Mouse (Mus musculus) limb, embryonic 14.5 days (tissue): ENCODE measurements around the gene Olfr543. TPM values are rescaled to one million over a fixed set of nuclear protein-coding genes. Genes with fewer than 3 reads are reported as not detected.

Experiments used
- ATAC-seq: fragments of 200-750 bp; cut with Nextera tagmentation; 2 replicates; pipeline ENCODE4 v1.8.0; 2017; ENCODE audit warnings: low read depth, moderate number of reproducible peaks, moderate TSS enrichment; ENCODE audit not compliant: low FRiP score
- DNase-seq: peaks from one replicate; pipeline ENCODE4 v3.0.0-alpha.2; 2015; ENCODE audit warnings: low spot score
- H3K27ac ChIP-seq: fragments of 300-500 bp; sonication (generic); replicated peaks from 2 replicates; pipeline ENCODE4 v1.5.1; 2014; ENCODE audit warnings: low read depth, mild to moderate bottlenecking, low read length, moderate library complexity, mixed read lengths
- H3K27me3 ChIP-seq: fragments of 300-500 bp; sonication (generic); 2 replicates; pipeline ENCODE4 v1.6.1; 2014; ENCODE audit warnings: low read length, mixed read lengths; ENCODE audit not compliant: control insufficient read depth, insufficient read depth
- H3K36me3 ChIP-seq: fragments of 300-500 bp; sonication (generic); 2 replicates; pipeline ENCODE4 v1.6.1; 2014; ENCODE audit warnings: mild to moderate bottlenecking, low read length, moderate library complexity, mixed read lengths; ENCODE audit not compliant: control insufficient read depth, insufficient read depth
- H3K4me1 ChIP-seq: fragments of 300-500 bp; sonication (generic); 2 replicates; pipeline ENCODE4 v1.6.1; 2014; ENCODE audit warnings: antibody characterized with exemption, low read length, mixed read lengths; ENCODE audit not compliant: control insufficient read depth, insufficient read depth
- H3K4me2 ChIP-seq: fragments of 300-500 bp; sonication (generic); replicated peaks from 2 replicates; pipeline ENCODE4 v1.6.1; 2014; ENCODE audit warnings: low read depth, mild to moderate bottlenecking, low read length, moderate library complexity; ENCODE audit not compliant: severe bottlenecking
- H3K4me3 ChIP-seq: fragments of 300-500 bp; sonication (generic); replicated peaks from 2 replicates; pipeline ENCODE4 v1.5.1; 2014; ENCODE audit warnings: low read length
- H3K9ac ChIP-seq: fragments of 300-500 bp; sonication (generic); 2 replicates; pipeline ENCODE4 v1.6.1; 2014; ENCODE audit warnings: mild to moderate bottlenecking, low read depth, low read length, moderate library complexity; ENCODE audit not compliant: severe bottlenecking
- H3K9me3 ChIP-seq: fragments of 300-500 bp; sonication (generic); 2 replicates; pipeline ENCODE4 v1.6.1; 2016; ENCODE audit warnings: low read length; ENCODE audit not compliant: control insufficient read depth
- POLR2A ChIP-seq: fragments of 200-500 bp; IDR thresholded peaks from 2 replicates; pipeline ENCODE4 v1.8.0; 2012; ENCODE audit warnings: inconsistent platforms, mild to moderate bottlenecking, moderate library complexity, borderline replicate concordance; ENCODE audit not compliant: insufficient read depth, insufficient read length; ENCODE audit errors: extremely low read depth
- WGBS: fragments of 180-500 bp; shearing (Covaris S2); extraction: QIAGEN DNeasy Blood & Tissue Kit; methylation state at CpG from one replicate; pipeline ENCODE4 v1.1.7; 2014; 5-methylcytosine and 5-hydroxymethylcytosine counted together
- polyA plus RNA-seq, 2 experiments: library from polyadenylated mRNA; depleted of rRNA in 1 of 2; stranded (reverse) in 1 of 2; unstranded in 1 of 2; fragments of >200 nt; fragmentation: Nextera tagmentation in 1 of 2; extraction: Ambion mirVana in 1 of 2; gene quantifications; 2 replicates each; pipeline versions ENCODE4 v1.2.1 to v1.2.3; 2012 to 2014

The Olfr543 gene
- not detected in 2 replicates for polyA plus RNA-seq (2012; rRNA removed)
- 0.36 and 0.44 TPM in 2 replicates for polyA plus RNA-seq (2014; fragmentation: Nextera tagmentation; extraction: Ambion mirVana)

DNA sequence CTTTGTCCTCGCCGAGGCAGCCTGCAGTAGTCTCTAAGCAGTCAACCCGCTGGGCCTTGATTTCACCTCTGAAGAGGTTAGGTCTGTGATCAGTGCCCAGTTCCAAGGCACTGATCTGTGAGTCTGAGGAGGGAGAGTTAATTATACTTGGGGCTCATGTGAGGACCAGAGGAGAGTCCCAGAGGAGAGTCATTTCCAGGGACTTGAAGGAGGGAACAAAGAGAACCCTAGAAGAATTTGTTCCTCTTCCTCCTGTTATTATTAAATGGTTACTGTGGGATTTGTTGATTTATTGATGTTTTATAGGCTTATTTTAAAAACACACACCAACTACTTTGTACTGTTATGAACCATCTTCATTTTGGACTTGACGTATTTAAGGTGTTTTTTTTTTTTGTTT, at the start of gene Olfr543:
Olfr543 (minus strand) TSS at position 101 of the 400 bp plus-strand sequence.
- H3K9me3 ChIP-seq, result no peaks in the 10 kb centered on the region
- no peak within 1 kb of the TSS for H3K4me3 ChIP-seq
- no peak within 1 kb of the TSS for H3K4me2 ChIP-seq
- ATAC-seq, result no peak
- no peaks in the 10 kb centered on the region for H3K36me3 ChIP-seq
- WGBS, result 94% methylated on average over 4 of the region's 4 CpGs
- DNase-seq, result no peak
- H3K27me3 ChIP-seq, result no peaks in the 10 kb centered on the region
- no peak within 1 kb of the TSS for H3K9ac ChIP-seq
- no peak for TF ChIP-seq POLR2A
- H3K27ac ChIP-seq, result no peak within 1 kb of the TSS
- no peaks in the 10 kb centered on the region for H3K4me1 ChIP-seq

DNA sequence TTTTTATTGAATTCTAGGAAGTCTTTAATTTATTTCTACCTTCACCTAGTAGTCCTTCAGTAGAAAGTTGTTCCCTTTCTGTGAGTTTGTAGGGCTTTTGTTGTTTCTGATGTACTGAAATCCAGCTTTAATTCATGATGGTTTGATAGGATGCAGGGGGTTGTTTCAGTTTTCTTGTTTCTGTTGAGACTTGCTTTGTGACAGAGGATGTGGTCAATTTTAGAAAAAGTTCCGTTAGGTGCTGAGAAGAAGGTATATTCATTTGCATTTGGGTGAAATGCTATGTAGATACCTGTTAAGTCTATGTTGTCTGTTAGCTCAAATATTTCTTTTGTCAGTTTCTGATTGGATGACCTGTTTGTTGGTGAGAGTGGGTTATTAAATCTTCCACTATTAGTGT, 47.6 kb upstream of the Olfr543 start:
- H3K27ac ChIP-seq, result no peak overlapping the region
- no peak overlapping the region for H3K9ac ChIP-seq
- H3K4me1 ChIP-seq, result no peaks in the 10 kb centered on the region
- no peak for TF ChIP-seq POLR2A
- no peak overlapping the region for H3K4me2 ChIP-seq
- no peak overlapping the region for H3K4me3 ChIP-seq
- H3K27me3 ChIP-seq, result no peaks in the 10 kb centered on the region
- ATAC-seq (no peak), DNase-seq (no peak)
- no peaks in the 10 kb centered on the region for H3K36me3 ChIP-seq
- no peaks in the 10 kb centered on the region for H3K9me3 ChIP-seq
- 88% methylated on average over 1 of the region's 1 CpGs for WGBS

DNA sequence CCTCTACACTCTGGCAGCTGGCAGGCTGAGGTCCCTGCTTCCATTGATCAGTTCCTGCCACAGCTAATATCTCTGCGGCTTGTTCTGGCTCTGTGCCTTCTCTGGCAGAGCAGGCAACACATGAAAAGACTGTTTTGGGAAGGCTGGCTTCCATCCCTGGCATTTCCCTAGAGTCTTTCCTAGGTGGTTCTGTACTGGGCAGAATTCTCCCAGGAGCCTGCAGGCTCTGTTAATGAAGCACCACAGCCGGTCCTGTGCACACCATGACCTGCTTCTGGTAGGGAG, 35.5 kb upstream of the Olfr543 start:
- Histone ChIP-seq H3K9me3 (no peaks in the 10 kb centered on the region), H3K27ac (no peak overlapping the region), H3K9ac (no peak overlapping the region), H3K36me3 (no peaks in the 10 kb centered on the region), H3K4me3 (no peak overlapping the region), H3K27me3 (peaks cover 4% of the 10 kb centered on the region; the same call in 1 of the 2 replicates), H3K4me1 (peaks cover 6% of the 10 kb centered on the region; the same call in 1 of the 2 replicates), H3K4me2 (no peak overlapping the region)
- WGBS, result 66% methylated on average over 2 of the region's 2 CpGs
- TF ChIP-seq POLR2A, result no peak
- DNase-seq (peak; percentile 6), ATAC-seq (no peak)

DNA sequence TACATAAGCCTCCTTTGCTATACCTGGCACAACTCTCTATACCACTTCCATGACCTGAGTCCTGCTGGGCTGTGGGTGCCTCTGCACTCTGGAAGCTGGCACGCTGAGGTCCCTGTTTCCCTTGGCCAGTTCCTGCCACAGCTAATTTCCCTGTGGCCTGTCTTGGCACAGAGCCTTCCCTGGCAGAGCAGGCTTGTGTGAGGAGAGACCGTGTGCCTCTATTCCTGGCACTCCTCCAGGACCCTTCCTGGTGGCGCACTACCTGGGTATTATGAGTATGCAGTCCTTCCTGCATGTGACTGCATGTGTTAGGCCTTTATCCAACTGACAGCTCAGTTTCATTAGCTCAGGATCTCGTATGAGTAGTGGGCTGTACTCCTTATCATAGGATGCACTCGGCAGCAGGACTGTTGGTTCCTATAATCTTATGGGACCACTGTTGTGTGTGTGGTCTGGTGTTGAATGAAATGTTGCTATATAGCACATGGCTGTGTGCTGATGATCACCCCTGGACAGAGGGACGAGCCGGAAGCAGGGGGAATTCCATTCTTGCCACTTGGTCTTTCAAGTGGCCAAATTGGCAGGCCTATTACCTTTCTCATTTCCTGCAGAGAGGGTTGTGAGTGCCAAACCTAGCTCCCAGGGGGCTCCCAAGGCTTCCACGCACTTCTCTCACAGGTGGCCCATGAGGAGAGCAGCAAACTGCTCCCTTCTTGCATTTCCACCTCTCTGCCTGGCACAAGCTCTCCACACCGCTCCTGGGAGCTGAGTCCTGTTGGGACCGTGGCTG, 35.0 kb upstream of the Olfr543 start:
- peaks cover 6% of the 10 kb centered on the region; the same call in 1 of the 2 replicates for H3K4me1 ChIP-seq
- H3K9ac ChIP-seq, result no peak overlapping the region
- DNase-seq (peak; percentile 13), ATAC-seq (no peak)
- no peak overlapping the region for H3K4me3 ChIP-seq
- H3K27ac ChIP-seq, result no peak overlapping the region
- TF ChIP-seq POLR2A, result no peak
- no peaks in the 10 kb centered on the region for H3K9me3 ChIP-seq
- no peaks in the 10 kb centered on the region for H3K36me3 ChIP-seq
- peaks cover 4% of the 10 kb centered on the region; the same call in 1 of the 2 replicates for H3K27me3 ChIP-seq
- WGBS, result 48% methylated on average over 10 of the region's 10 CpGs
- no peak overlapping the region for H3K4me2 ChIP-seq

DNA sequence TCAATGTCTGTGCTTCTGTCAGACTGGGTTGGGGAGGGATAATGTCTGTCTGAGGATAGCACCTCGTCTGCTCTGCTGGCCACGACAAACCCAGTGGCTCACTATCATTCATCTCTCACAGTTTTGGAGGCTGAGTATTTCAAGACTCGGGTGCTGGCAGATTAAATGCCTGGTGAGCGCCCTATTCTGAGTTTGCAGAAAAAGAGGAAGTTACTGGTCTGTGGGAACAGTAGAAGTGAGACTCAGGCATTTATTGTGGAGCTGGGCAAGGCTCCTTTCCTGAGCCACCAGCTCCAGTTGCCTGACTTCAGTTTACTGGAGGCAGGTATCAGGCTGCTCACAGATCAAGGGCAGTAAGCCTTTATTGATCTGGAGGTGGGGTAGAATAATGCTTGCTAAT, 32.7 kb upstream of the Olfr543 start:
- H3K4me3 ChIP-seq, result no peak overlapping the region
- 70% methylated on average over 4 of the region's 4 CpGs for WGBS
- no peak for TF ChIP-seq POLR2A
- H3K4me1 ChIP-seq, result peaks cover 6% of the 10 kb centered on the region; the same call in 1 of the 2 replicates
- no peak overlapping the region for H3K4me2 ChIP-seq
- no peaks in the 10 kb centered on the region for H3K36me3 ChIP-seq
- DNase-seq (no peak), ATAC-seq (no peak)
- H3K27ac ChIP-seq, result no peak overlapping the region
- H3K27me3 ChIP-seq, result peaks cover 4% of the 10 kb centered on the region; the same call in 1 of the 2 replicates
- no peaks in the 10 kb centered on the region for H3K9me3 ChIP-seq
- no peak overlapping the region for H3K9ac ChIP-seq
